In the genomic region with DNA sequence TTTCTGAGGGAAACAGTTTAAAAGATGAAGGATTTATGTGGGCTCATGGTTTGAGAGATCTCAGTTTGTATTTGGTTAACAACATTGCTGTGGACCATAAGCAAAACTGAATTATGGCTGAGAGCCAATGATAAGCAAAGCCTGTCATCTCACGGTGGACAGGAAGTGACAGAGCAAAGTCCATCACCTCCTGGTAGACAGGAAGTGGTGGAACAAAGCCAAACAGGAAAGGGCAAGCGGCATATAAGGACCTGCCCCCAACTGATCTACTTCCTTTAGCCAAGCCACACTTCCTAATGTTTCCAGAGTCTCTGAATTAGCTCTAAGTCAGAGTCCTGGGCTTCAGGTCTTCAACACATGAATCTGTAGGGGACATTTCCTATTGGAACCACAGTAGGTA, we compare ENCODE assay signal across 9 mouse cellular contexts. TPM values are rescaled to one million over a fixed set of nuclear protein-coding genes. Genes with fewer than 3 reads are reported as not detected.
DNase-seq lines count a peak whose midpoint lies in the region; ATAC-seq and TF ChIP-seq lines count a peak whose summit lies in the region.
"Had no signal": no experiment of that assay in that cellular context is flagged by ENCODE, and none has a peak within 500 bp of the region (broad histone marks: within the 10 kb centered on the region; RNA-seq: fewer than 3 reads in every experiment).

No protein-coding gene starts in this region.

- TF ChIP-seq POLR2A in liver, adult 2 months (IDR thresholded peaks at IDR 0.05; ENCODE audit: extremely low read depth, insufficient read depth, low read length), result no peak

- peak; percentile 55 for DNase-seq in liver, adult 2 months (ENCODE audit: extremely low read depth, low read depth, low spot score)
- no peak for DNase-seq in liver
- DNase-seq in liver, embryonic 14.5 days (ENCODE audit: low read depth in 3 of 3, low spot score in 3 of 3), result no peak
- DNase-seq in right cerebral cortex, postnatal 14 days, result no peak
- no peak for DNase-seq in urinary bladder, adult 2 months (ENCODE audit: low spot score)
- DNase-seq in embryo, embryonic 10.5 days (ENCODE audit: low spot score), result no peak
- DNase-seq: layer of hippocampus, adult 9-11 months had no signal

- peaks cover 21% of the 10 kb centered on the region for H3K4me1 ChIP-seq in liver, adult 2 months (ENCODE audit: control insufficient read depth, insufficient read depth, low read length)
- H3K4me1 ChIP-seq in intestine, postnatal 0 days (replicated peaks; ENCODE audit: control insufficient read depth, insufficient read depth, low read length), result peaks cover 12% of the 10 kb centered on the region; the same call in 1 of the 2 replicates
- peaks cover 0 to 18% of the 10 kb centered on the region in 2 experiments; a peak in 2 of 4 replicates for H3K4me1 ChIP-seq in liver, embryonic 14.5 days (replicated peaks; ENCODE audit: control insufficient read depth in 2 of 2, insufficient read depth in 2 of 2, low read length in 1 of 2)
- peaks cover 15% of the 10 kb centered on the region for H3K4me1 ChIP-seq in stomach, embryonic 16.5 days (ENCODE audit: control insufficient read depth, insufficient read depth, low read length)

- H3K79me2 ChIP-seq in liver, adult 2 months (ENCODE audit: control insufficient read depth, insufficient read depth, low read length), result no peaks in the 10 kb centered on the region

- H3K27ac ChIP-seq in liver, adult 2 months (replicated peaks; ENCODE audit: insufficient read depth, low read depth, low read length), result peak overlapping the region; percentile 73
- H3K27ac ChIP-seq in intestine, postnatal 0 days (ENCODE audit: low read depth, low read length), result peak overlapping the region; percentile 68
- H3K27ac ChIP-seq in liver, embryonic 14.5 days, result no peak overlapping the region
- peak overlapping the region; percentile 49; the same call in 1 of the 2 replicates for H3K27ac ChIP-seq in stomach, embryonic 16.5 days (ENCODE audit: low read length)

- no peak for TF ChIP-seq CTCF in liver, adult 2 months (IDR thresholded peaks at IDR 0.05; ENCODE audit: low read depth, low read length)
- TF ChIP-seq CTCF in intestine, postnatal 0 days (IDR thresholded peaks at IDR 0.05; ENCODE audit: low read depth), result no peak
- TF ChIP-seq CTCF in liver, embryonic 14.5 days (IDR thresholded peaks at IDR 0.05; ENCODE audit: low read depth), result no peak

- H3K4me2 ChIP-seq in intestine, postnatal 0 days (replicated peaks; ENCODE audit: low read depth), result 0 out of 2 replicates have a peak overlapping the region, but pooled peaks have one; percentile 17
- no peak overlapping the region for H3K4me2 ChIP-seq in liver, embryonic 14.5 days (ENCODE audit: low read depth)
- no peak overlapping the region for H3K4me2 ChIP-seq in stomach, embryonic 16.5 days (ENCODE audit: low read depth, low read length)

- no peak for TF ChIP-seq EP300 in liver, embryonic 14.5 days (IDR thresholded peaks at IDR 0.05; ENCODE audit: low read depth)

- no peak overlapping the region for H3K9ac ChIP-seq in liver, adult 2 months (ENCODE audit: low read depth, low read length)
- no peak overlapping the region for H3K9ac ChIP-seq in intestine, postnatal 0 days (ENCODE audit: low read depth, low read length)
- H3K9ac ChIP-seq in liver, embryonic 14.5 days (replicated peaks), result no peak overlapping the region
- H3K9ac ChIP-seq in stomach, embryonic 16.5 days (ENCODE audit: low read length), result no peak overlapping the region

- peak; percentile 81 for ATAC-seq in intestine, postnatal 0 days
- peak; percentile 61; the same call in 1 of the 2 replicates for ATAC-seq in liver, embryonic 14.5 days (ENCODE audit: insufficient read depth)
- peak; percentile 49; the same call in 1 of the 2 replicates for ATAC-seq in stomach, embryonic 16.5 days (ENCODE audit: insufficient read depth, low FRiP score)

- H3K4me3 ChIP-seq in liver, adult 2 months (ENCODE audit: insufficient read depth, low read depth, low read length), result no peak overlapping the region
- H3K4me3 ChIP-seq in intestine, postnatal 0 days (ENCODE audit: low read depth, low read length), result no peak overlapping the region
- no peak overlapping the region for H3K4me3 ChIP-seq in liver, embryonic 14.5 days (ENCODE audit: insufficient read depth in 1 of 2, low read depth in 2 of 2, low read length in 2 of 2)
- H3K4me3 ChIP-seq in stomach, embryonic 16.5 days (replicated peaks; ENCODE audit: low read length), result no peak overlapping the region

- H3K36me3 ChIP-seq in liver, adult 2 months (ENCODE audit: control insufficient read depth, insufficient read depth, low read length), result peaks cover 6% of the 10 kb centered on the region
- peaks cover 8% of the 10 kb centered on the region; the same call in 1 of the 2 replicates for H3K36me3 ChIP-seq in intestine, postnatal 0 days (ENCODE audit: control insufficient read depth, insufficient read depth)
- no peaks in the 10 kb centered on the region for H3K36me3 ChIP-seq in liver, embryonic 14.5 days (replicated peaks; ENCODE audit: control insufficient read depth, insufficient read depth, low read depth)
- H3K36me3 ChIP-seq in stomach, embryonic 16.5 days (ENCODE audit: control insufficient read depth, insufficient read depth, low read length), result 0 out of 2 replicates have a peak, but pooled peaks cover 2% of the 10 kb centered on the region

- H3K27me3 ChIP-seq in liver, adult 2 months (ENCODE audit: control insufficient read depth, insufficient read depth, low read length), result no peaks in the 10 kb centered on the region
- no peaks in the 10 kb centered on the region for H3K27me3 ChIP-seq in intestine, postnatal 0 days (replicated peaks; ENCODE audit: control insufficient read depth, insufficient read depth, low read length)
- no peaks in the 10 kb centered on the region for H3K27me3 ChIP-seq in liver, embryonic 14.5 days (ENCODE audit: control insufficient read depth, insufficient read depth, low read length)
- no peaks in the 10 kb centered on the region for H3K27me3 ChIP-seq in stomach, embryonic 16.5 days (ENCODE audit: control insufficient read depth, insufficient read depth, low read length)

- no peaks in the 10 kb centered on the region for H3K9me3 ChIP-seq in intestine, postnatal 0 days (ENCODE audit: control insufficient read depth)
- no peaks in the 10 kb centered on the region for H3K9me3 ChIP-seq in liver, embryonic 14.5 days (ENCODE audit: control insufficient read depth, low read length)
- no peaks in the 10 kb centered on the region for H3K9me3 ChIP-seq in stomach, embryonic 16.5 days (replicated peaks; ENCODE audit: control insufficient read depth, low read length)

- WGBS in liver, adult 2 months, result 11% methylated on average over 2 of the region's 2 CpGs
- WGBS in intestine, postnatal 0 days, result 20% methylated on average over 2 of the region's 2 CpGs
- 4% methylated on average over 2 of the region's 2 CpGs for WGBS in liver, embryonic 14.5 days (ENCODE audit: insufficient replicate concordance)
- WGBS in stomach, embryonic 16.5 days, result 50% methylated on average over 2 of the region's 2 CpGs

RNA-seq across cellular contexts. Expression of a gene that starts 37.1 kb away (rescaled TPM):
- total RNA-seq in liver, adult 2 months (2014; rRNA removed), result 4.9 and 9.2 TPM in 2 replicates
- 8.4 and 12.0 TPM in 2 replicates for polyA plus RNA-seq in liver, adult 2 months (2012; rRNA removed)
- 8.8 and 10.5 TPM in 2 replicates for polyA plus RNA-seq in intestine, postnatal 0 days (2015; fragmentation: Nextera tagmentation; extraction: Ambion mirVana)
- 3.1 and 3.2 TPM in 2 replicates for polyA plus RNA-seq in liver, embryonic 14.5 days (2012; rRNA removed)
- polyA plus RNA-seq in liver, embryonic 14.5 days (2014; fragmentation: Nextera tagmentation; extraction: Ambion mirVana), result 4.5 and 5.2 TPM in 2 replicates
- 8.5 and 9.3 TPM in 2 replicates for polyA plus RNA-seq in stomach, embryonic 16.5 days (2015; fragmentation: Nextera tagmentation; extraction: Ambion mirVana)
- 2.1 and 5.5 TPM in 2 replicates for polyA plus RNA-seq in urinary bladder, adult 2 months (2012; rRNA removed)
